Mouse (Mus musculus): Measurements from ENCODE around the gene Sun3.

Sun3 gene

DNA sequence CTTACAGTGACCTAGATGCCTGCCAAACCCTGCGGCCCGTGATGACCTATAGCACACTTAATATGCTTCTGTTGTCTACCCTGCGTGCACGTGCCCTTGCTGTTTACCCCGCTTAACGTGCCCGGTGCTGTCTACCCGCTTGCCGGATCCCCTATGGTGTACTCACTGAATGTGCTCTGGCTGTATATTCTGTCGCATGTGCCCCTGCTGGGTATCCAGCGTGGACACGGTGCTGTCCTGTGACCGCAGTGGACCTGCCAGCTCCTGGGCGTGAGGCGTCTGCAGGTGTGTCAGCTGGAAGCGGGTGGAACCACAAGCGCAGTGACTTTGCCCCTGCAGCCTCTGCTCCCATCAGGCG lies at the start of gene Sun3:
TSS of gene Sun3 (minus strand) at position 289 of the 358 bp plus-strand sequence.
- no peak for DNase-seq (ENCODE audit: low read depth, low spot score)

GRCm38 (mm10) chr11:9076444-9076843 lies 27.7 kb upstream of the Sun3 start:
- no peak for DNase-seq (ENCODE audit: low read depth, low spot score)

GRCm38 (mm10) chr11:9060484-9060883 lies 11.7 kb upstream of the Sun3 start:
- no peak for DNase-seq (ENCODE audit: low read depth, low spot score)

GRCm38 (mm10) chr11:9060029-9060428 lies 11.2 kb upstream of the Sun3 start:
- DNase-seq (ENCODE audit: low read depth, low spot score): peak; percentile 72

DNA sequence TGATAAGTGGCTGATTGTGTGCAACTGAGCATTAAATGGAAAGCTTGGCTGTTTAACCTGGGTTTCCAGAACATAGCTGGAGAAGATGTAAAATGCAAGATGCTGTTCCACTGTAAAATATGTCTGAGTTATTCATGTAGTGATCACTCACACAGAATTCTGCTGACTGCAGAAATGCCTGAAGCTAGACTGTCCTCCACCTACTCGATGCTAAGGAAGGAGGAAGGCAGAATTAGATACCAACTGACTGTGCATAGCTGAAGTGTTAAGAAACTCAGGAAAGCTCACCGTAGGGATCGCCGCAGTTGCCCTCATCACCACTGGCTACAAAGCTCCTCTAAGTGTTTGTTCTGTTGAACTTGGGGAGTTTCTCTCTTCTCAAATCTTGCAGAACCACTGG lies 8.9 kb upstream of the Sun3 start:
- no peak for DNase-seq (ENCODE audit: low read depth, low spot score)

- DNase-seq (ENCODE audit: low read depth, low spot score): peak; percentile 22
Observed at GRCm38 (mm10) chr11:9056937-9057336, 8.1 kb upstream of the Sun3 start.

- no peak for DNase-seq (ENCODE audit: low read depth, low spot score)
Observed at GRCm38 (mm10) chr11:9051895-9052294, 3.1 kb upstream of the Sun3 start.

GRCm38 (mm10) chr11:9050241-9050640 lies 1.4 kb upstream of the Sun3 start:
- DNase-seq (ENCODE audit: low read depth, low spot score): no peak

DNA sequence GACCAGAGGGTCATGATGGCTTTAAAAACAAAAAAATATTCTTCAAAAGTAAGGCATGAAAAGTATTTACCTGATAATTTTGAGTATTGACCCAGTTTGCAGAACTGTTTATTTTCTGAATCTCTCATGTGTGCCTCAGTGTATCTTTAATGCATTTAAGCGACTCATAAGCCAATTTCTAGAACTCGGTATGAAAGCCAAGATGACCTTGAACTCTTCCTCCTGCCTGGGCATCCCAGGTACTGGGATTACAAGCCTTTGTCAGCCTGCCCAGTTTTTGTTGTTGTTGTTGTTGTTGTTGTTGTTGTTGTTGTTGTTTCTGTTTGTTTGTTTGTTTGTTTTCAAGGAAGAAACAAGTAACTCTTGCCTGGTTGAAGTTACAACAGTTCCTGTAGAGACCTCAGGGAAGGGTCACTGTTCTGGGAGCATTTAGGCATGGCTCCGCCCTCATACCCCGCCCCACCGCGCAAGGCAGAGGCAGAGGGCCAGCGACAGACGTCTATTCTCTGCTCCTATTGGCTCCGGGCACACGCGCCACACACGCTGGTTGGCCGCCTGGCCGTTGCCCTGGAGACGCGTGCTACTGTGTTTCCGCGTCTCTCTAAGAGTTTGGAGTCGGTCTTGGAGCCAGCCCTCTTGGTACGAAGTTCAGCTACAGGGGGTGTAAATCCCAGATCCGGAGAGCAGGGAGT lies 634 bp downstream of the Sun3 start, which contains the start of gene Gm11992:
TSS of gene Gm11992 (plus strand) at position 584 of the 692 bp plus-strand sequence.
- peak; percentile 84 for DNase-seq (ENCODE audit: low read depth, low spot score)

DNA sequence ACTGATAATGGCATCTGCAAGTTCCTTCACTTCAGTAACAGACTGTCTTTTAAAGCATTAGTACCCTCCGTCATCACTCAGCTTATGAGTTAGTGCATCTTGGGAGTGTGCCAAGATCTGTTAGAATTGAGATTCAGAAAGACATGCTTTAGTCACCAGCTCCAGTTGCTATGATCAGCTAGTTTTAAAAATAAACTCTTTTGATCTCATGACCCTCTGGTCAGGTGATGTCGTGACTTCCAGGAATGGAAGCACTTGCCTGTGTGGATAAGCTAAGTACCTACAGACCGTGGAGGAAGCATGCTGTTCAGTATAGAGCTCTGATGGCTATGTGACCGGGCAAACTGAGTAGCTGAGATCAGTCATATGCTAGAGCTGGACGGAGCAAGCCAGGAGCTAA lies 1.7 kb downstream of the Sun3 start:
- DNase-seq (ENCODE audit: low read depth, low spot score): no peak

GRCm38 (mm10) chr11:9046546-9046945 lies 2.2 kb downstream of the Sun3 start:
- no peak for DNase-seq (ENCODE audit: low read depth, low spot score)

- DNase-seq (ENCODE audit: low read depth, low spot score): no peak
Observed at GRCm38 (mm10) chr11:9031530-9031929, 17.3 kb downstream of the Sun3 start.

GRCm38 (mm10) chr11:9025211-9025610 lies 23.6 kb downstream of the Sun3 start:
- no peak for DNase-seq (ENCODE audit: low read depth, low spot score)

DNA sequence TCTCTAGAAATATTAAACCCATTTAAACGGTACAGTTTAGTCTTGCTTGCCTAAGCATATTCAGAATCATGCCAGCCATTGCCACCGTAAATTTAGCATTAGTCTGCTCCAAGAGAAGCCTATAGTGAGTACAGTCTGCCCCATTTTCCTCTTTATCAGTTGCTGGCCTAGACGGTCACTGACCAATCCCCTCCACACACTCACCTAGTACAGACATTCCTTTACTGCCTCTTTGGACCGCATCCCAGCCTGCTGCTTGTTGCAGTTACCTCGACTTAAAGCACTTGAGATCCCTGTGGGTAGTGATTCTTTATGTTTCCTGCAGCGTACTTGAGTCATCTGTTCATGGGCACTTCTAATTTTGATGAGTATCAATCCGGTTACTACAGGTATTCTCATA lies 24.0 kb downstream of the Sun3 start:
- DNase-seq (ENCODE audit: low read depth, low spot score): no peak

DNA sequence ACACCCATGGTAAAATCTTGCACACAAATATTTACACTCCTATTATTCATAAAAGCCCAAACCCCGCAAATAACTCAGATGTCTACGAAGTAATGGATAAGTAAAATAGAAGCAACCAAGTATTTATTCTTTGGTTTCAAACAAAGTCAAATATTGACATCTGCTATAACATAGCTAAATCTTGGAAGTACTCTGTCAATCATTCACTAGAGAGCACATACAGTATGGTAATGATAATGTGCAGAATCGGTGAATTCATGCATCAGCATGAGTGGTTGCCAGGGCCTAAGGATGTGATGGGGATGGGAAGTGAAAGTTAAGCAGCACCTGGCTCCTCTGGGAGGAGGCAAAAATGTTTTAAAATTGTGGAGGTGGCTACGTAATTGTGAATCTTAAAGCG lies 28.6 kb downstream of the Sun3 start:
- DNase-seq (ENCODE audit: low read depth, low spot score): no peak

GRCm38 (mm10) chr11:9018491-9019267 lies 30.1 kb downstream of the Sun3 start:
- no peak for DNase-seq (ENCODE audit: low read depth, low spot score)

DNA sequence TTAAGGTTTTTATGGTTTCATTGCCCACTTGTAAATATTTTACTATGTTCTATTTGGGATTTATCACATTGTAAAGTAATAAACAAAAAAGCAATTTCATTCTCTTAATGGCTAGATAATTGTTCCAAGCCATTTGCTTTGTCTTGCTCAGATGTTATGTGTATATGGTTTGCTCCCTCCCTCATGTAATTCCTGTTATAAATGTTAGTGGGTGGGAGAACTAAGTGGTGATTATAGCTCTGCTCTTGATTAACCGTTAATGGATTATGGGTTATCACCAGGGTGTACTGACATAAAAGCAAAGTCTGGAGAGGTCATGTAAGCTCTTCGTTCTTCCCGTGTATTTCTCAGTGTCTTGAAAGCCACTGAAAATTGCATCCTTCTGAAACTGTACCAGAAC lies 34.1 kb downstream of the Sun3 start:
- no peak for DNase-seq (ENCODE audit: low read depth, low spot score)

GRCm38 (mm10) chr11:9011348-9011747 lies 37.4 kb downstream of the Sun3 start:
- no peak for DNase-seq (ENCODE audit: low read depth, low spot score)

DNA sequence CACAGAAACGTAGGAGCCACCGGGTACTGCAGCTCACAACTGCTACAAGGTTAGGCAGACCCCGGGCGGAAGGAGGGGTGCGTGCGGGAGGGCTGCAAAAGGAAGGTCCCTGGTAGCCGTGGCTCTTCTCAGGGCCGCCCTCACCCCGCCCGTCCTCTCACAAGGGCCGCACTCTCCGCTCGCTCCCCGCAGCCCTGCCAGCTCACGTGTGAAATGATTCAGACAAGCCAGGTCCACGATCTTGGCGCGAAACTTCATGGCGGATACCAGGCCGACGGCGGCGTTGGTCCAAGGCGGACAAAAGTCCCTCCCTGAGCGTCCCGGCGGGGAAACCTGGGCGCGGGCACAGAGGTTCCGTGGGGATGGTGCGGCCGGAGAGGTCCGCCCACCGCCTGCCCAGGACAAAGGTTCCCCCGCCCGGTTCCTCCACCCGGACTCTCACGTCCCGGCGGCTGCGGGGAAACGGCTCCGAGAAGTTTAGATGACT lies 37.9 kb downstream of the Sun3 start, which contains the start of gene Hus1:
TSS of gene Hus1 (minus strand) at position 339 of the 487 bp plus-strand sequence.
- peak; percentile 91 for DNase-seq (ENCODE audit: low read depth, low spot score)

DNA sequence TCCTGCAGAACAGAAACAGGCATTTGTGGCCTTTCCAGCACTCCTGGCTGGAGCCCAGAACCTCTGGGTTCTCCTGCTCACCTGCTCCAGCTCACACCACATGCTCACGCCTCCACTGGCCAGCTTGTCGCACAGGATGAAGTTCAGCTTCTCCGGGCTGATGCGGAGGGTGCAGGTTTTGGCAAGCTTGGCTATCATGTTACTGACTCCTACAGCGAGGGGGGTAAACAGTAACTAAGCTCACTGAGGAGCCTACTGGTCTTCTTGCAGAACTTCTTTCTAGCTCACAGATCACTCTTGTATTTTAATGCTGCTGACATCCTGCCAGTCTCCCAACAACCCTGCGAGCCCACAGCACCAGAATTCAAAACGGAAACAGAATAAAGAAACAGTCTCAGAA lies 38.4 kb downstream of the Sun3 start:
- no peak for DNase-seq (ENCODE audit: low read depth, low spot score)

DNA sequence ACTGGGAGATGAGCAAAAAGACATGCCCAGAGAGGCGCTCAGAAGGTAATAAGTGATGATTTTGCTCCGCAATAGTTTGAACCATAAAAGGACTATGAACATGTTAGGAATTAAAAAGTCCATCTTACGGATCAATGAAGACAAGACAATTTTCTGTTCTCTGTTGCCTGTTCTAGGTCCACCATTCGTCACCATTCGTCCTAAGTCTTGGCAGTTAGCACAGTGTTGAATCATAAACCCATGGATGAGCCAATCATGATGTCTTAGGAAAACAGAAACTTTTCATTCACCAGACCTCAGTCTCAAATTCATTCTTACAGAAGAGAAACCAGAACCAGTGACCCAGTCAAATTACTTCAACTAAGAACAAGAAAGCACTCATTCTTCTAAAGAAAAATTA lies 40.0 kb downstream of the Sun3 start:
- no peak for DNase-seq (ENCODE audit: low read depth, low spot score)

DNA sequence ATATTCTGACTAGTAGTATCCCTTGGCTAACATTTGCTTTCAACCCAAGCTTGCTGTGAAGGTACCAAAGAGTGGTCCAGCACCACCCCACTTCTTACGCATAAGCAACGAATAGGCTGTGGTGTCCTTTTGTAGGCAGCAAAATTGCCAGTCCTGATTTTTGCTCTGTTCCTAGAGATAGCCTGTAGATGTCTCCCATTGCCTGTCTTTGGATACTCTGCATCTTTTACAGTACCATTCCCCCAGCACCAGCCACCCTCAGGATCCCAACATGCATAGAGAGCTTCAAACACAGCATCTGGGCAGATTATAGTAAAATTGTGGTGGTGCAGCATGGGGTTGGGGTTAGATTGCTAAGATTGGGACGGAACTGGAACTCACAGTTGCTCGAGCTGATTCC lies 60.7 kb downstream of the Sun3 start:
- DNase-seq (ENCODE audit: low read depth, low spot score): no peak

GRCm38 (mm10) chr11:8986058-8986457 lies 62.7 kb downstream of the Sun3 start:
- DNase-seq (ENCODE audit: low read depth, low spot score): no peak
